Mouse (Mus musculus) erythroblast, adult 5-6 weeks (primary cell): ENCODE data around the gene Setd2. TPM values are rescaled to one million over a fixed set of nuclear protein-coding genes. Genes with fewer than 3 reads are reported as not detected.

ENCODE experiments used
- total RNA-seq, 2 experiments: library from RNA; stranded (forward) in 1 of 2; stranded (reverse) in 1 of 2; fragments of 150-400 nt in 1 of 2; fragments of 200-764, 138-1000 nt in 1 of 2; gene quantifications; 2 replicates each; pipeline versions ENCODE4 v1.2.3 to v1.2.4; 2015 to 2017; ENCODE audit warnings: low replicate concordance in 2 of 2

Gene Setd2
- total RNA-seq, 2 experiments from 2014 or later: 69.6 to 82.8 TPM

Other genes starting within 250 kb of the Setd2 start
- gene Elp6, start 227.4 kb upstream of the Setd2 start, total RNA-seq (2015; ENCODE audit: low replicate concordance): 0.19 and 1.5 TPM in 2 replicates
- 0.56 and 1.8 TPM in 2 replicates for gene Elp6, start 227.4 kb upstream of the Setd2 start, total RNA-seq (2017; ENCODE audit: low replicate concordance)
- 6.9 and 13.8 TPM in 2 replicates for gene Scap, start 199.3 kb upstream of the Setd2 start, total RNA-seq (2015; ENCODE audit: low replicate concordance)
- 2.6 and 3.7 TPM in 2 replicates for gene Scap, start 199.3 kb upstream of the Setd2 start, total RNA-seq (2017; ENCODE audit: low replicate concordance)
- 3.8 and 4.2 TPM in 2 replicates for gene Ptpn23, start 124.4 kb upstream of the Setd2 start, total RNA-seq (2015; ENCODE audit: low replicate concordance)
- 0.60 and 1.1 TPM in 2 replicates for gene Ptpn23, start 124.4 kb upstream of the Setd2 start, total RNA-seq (2017; ENCODE audit: low replicate concordance)
- 6,400 and 7,048 TPM in 2 replicates for gene Ngp, start 112.8 kb upstream of the Setd2 start, total RNA-seq (2015; ENCODE audit: low replicate concordance)
- 1,550 and 2,626 TPM in 2 replicates for gene Ngp, start 112.8 kb upstream of the Setd2 start, total RNA-seq (2017; ENCODE audit: low replicate concordance)
- gene Klhl18, start 55.9 kb upstream of the Setd2 start, total RNA-seq (2015; ENCODE audit: low replicate concordance): 4.8 and 18.4 TPM in 2 replicates
- gene Klhl18, start 55.9 kb upstream of the Setd2 start, total RNA-seq (2017; ENCODE audit: low replicate concordance): 2.4 and 3.4 TPM in 2 replicates
- 0.84 TPM in 1 of 2 replicates, not detected in the other for gene Kif9, start 55.6 kb upstream of the Setd2 start, total RNA-seq (2015; ENCODE audit: low replicate concordance)
- gene Kif9, start 55.6 kb upstream of the Setd2 start, total RNA-seq (2017; ENCODE audit: low replicate concordance): 0.42 TPM in 1 of 2 replicates, not detected in the other
- 2.3 and 2.9 TPM in 2 replicates for gene Nradd, start 91.9 kb downstream of the Setd2 start, total RNA-seq (2015; ENCODE audit: low replicate concordance)
- gene Nradd, start 91.9 kb downstream of the Setd2 start, total RNA-seq (2017; ENCODE audit: low replicate concordance): 1.1 TPM in 1 of 2 replicates, not detected in the other
- gene Nbeal2, start 121.6 kb downstream of the Setd2 start, total RNA-seq (2015; ENCODE audit: low replicate concordance): 6.9 and 15.6 TPM in 2 replicates
- gene Nbeal2, start 121.6 kb downstream of the Setd2 start, total RNA-seq (2017; ENCODE audit: low replicate concordance): 12.0 and 12.4 TPM in 2 replicates
- 14.0 and 58.5 TPM in 2 replicates for gene Ccdc12, start 123.9 kb downstream of the Setd2 start, total RNA-seq (2015; ENCODE audit: low replicate concordance)
- 20.8 and 29.3 TPM in 2 replicates for gene Ccdc12, start 123.9 kb downstream of the Setd2 start, total RNA-seq (2017; ENCODE audit: low replicate concordance)
- not detected in 2 replicates for gene Myl3, start 209.3 kb downstream of the Setd2 start, total RNA-seq (2015; ENCODE audit: low replicate concordance)
- not detected in 2 replicates for gene Myl3, start 209.3 kb downstream of the Setd2 start, total RNA-seq (2017; ENCODE audit: low replicate concordance)
- not detected in 2 replicates for gene Pth1r, start 214.5 kb downstream of the Setd2 start, total RNA-seq (2015; ENCODE audit: low replicate concordance)
- gene Pth1r, start 214.5 kb downstream of the Setd2 start, total RNA-seq (2017; ENCODE audit: low replicate concordance): not detected in 2 replicates